In genomic region chr7:4150811-4151221, GRCm38 (mm10) we compare ENCODE assay signal across 8 mouse cellular contexts. TPM values are rescaled to one million over a fixed set of nuclear protein-coding genes. Genes with fewer than 3 reads are reported as not detected.
DNase-seq lines count a peak whose midpoint lies in the region; ATAC-seq lines count a peak whose summit lies in the region.

No protein-coding gene starts in this region.

- peaks cover 3% of the 10 kb centered on the region; the same call in 1 of the 2 replicates for H3K4me1 ChIP-seq in embryonic facial prominence, embryonic 11.5 days (ENCODE audit: control insufficient read depth, insufficient read depth, low read length)

- H3K36me3 ChIP-seq in embryonic facial prominence, embryonic 11.5 days (replicated peaks; ENCODE audit: control insufficient read depth, insufficient read depth, low read depth, low read length), result peaks cover 10% of the 10 kb centered on the region

- peaks cover 8% of the 10 kb centered on the region for H3K27me3 ChIP-seq in embryonic facial prominence, embryonic 11.5 days (ENCODE audit: control insufficient read depth, insufficient read depth, low read length)

- WGBS in embryonic facial prominence, embryonic 11.5 days, result 18% methylated on average over 14 of the region's 14 CpGs

- H3K4me2 ChIP-seq in embryonic facial prominence, embryonic 11.5 days (ENCODE audit: low read depth, low read length), result 0 out of 2 replicates have a peak overlapping the region, but pooled peaks have one; percentile 10

- no peaks in the 10 kb centered on the region for H3K9me3 ChIP-seq in embryonic facial prominence, embryonic 11.5 days (replicated peaks; ENCODE audit: control insufficient read depth, low read length)

- intact Hi-C loops in left cerebral cortex, postnatal 25 days (cut with DNase I), result no loop called here

- ATAC-seq in cerebellum, adult (ENCODE audit: insufficient number of reproducible peaks, low FRiP score, low TSS enrichment), result peak; percentile 57; the same call in 1 of the 2 replicates
- no peak for ATAC-seq in embryonic facial prominence, embryonic 11.5 days (replicated peaks; ENCODE audit: insufficient number of reproducible peaks, low FRiP score, low TSS enrichment, low read depth)
- ATAC-seq in megakaryocyte, adult 5-6 weeks (ENCODE audit: poor library complexity, severe bottlenecking), result peak; percentile 18

- no peak overlapping the region for H3K9ac ChIP-seq in embryonic facial prominence, embryonic 11.5 days (replicated peaks; ENCODE audit: low read length)

- no peak overlapping the region for H3K4me3 ChIP-seq in embryonic facial prominence, embryonic 11.5 days (ENCODE audit: low read depth, low read length)

- no peak overlapping the region for H3K27ac ChIP-seq in embryonic facial prominence, embryonic 11.5 days (replicated peaks; ENCODE audit: low read depth, low read length)

- no peak for DNase-seq in cerebellum, postnatal 4 days (ENCODE audit: low spot score in 2 of 2)
- peak; percentile 51 for DNase-seq in Muller cell, postnatal 12 days (ENCODE audit: inconsistent ontology term)
- no peak for DNase-seq in embryonic facial prominence, embryonic 11.5 days (ENCODE audit: low spot score)
- DNase-seq in heart, postnatal 4 days, result peak; percentile 46
- DNase-seq in left cerebral cortex, postnatal 25 days (ENCODE audit: low spot score in 2 of 2), result peak; percentile 52 to 69
- DNase-seq in embryo, embryonic 11 days, result no peak

RNA-seq across cellular contexts. Expression of gene Leng9, which starts 0.6 kb away (rescaled TPM):
- 1.6 and 1.9 TPM in 2 replicates for polyA plus RNA-seq in embryonic facial prominence, embryonic 11.5 days (2014; fragmentation: Nextera tagmentation; extraction: Ambion mirVana)
- total RNA-seq in heart, postnatal 4 days (2021), result 1 to 10 TPM; 2.1 to 3.0 TPM
- 1 to 10 TPM; 6.8 to 7.2 TPM for total RNA-seq in left cerebral cortex, postnatal 25 days (2021)
- 2.6 and 3.0 TPM in 2 replicates for total RNA-seq in megakaryocyte, adult 5-6 weeks (2015)
- 4.1 and 5.2 TPM in 2 replicates for total RNA-seq in megakaryocyte, adult 5-6 weeks (2017)

RNA-seq across cellular contexts. Expression of gene Cdc42ep5, which starts 13.8 kb away (rescaled TPM):
- 43.9 and 45.7 TPM in 2 replicates for polyA plus RNA-seq in embryonic facial prominence, embryonic 11.5 days (2014; fragmentation: Nextera tagmentation; extraction: Ambion mirVana)
- 10 to 100 TPM; 13.6 to 14.0 TPM for total RNA-seq in heart, postnatal 4 days (2021)
- 1 to 10 TPM; 1.4 to 1.9 TPM for total RNA-seq in left cerebral cortex, postnatal 25 days (2021)
- total RNA-seq in megakaryocyte, adult 5-6 weeks (2015), result not detected in 2 replicates
- not detected in 2 replicates for total RNA-seq in megakaryocyte, adult 5-6 weeks (2017)

RNA-seq across cellular contexts. Expression of gene Leng8, which starts 14.0 kb away (rescaled TPM):
- 31.4 and 37.5 TPM in 2 replicates for polyA plus RNA-seq in embryonic facial prominence, embryonic 11.5 days (2014; fragmentation: Nextera tagmentation; extraction: Ambion mirVana)
- total RNA-seq in heart, postnatal 4 days (2021), result 10 to 100 TPM; 63.7 to 77.8 TPM
- 100 to 1,000 TPM; 120 to 142 TPM for total RNA-seq in left cerebral cortex, postnatal 25 days (2021)
- total RNA-seq in megakaryocyte, adult 5-6 weeks (2015), result 34.2 and 48.8 TPM in 2 replicates
- 35.2 TPM in 2 replicates for total RNA-seq in megakaryocyte, adult 5-6 weeks (2017)

RNA-seq across cellular contexts. Expression of gene Ttyh1, which starts 31.6 kb away (rescaled TPM):
- polyA plus RNA-seq in embryonic facial prominence, embryonic 11.5 days (2014; fragmentation: Nextera tagmentation; extraction: Ambion mirVana), result 8.3 and 10.2 TPM in 2 replicates
- total RNA-seq in heart, postnatal 4 days (2021), result 1 to 10 TPM; 1.1 to 2.1 TPM
- 100 to 1,000 TPM; 743 to 807 TPM for total RNA-seq in left cerebral cortex, postnatal 25 days (2021)
- not detected in 2 replicates for total RNA-seq in megakaryocyte, adult 5-6 weeks (2015)
- total RNA-seq in megakaryocyte, adult 5-6 weeks (2017), result not detected in 2 replicates

Comparison
In these comparisons a context has a peak if more than half of its experiments do, and no peak if none do; other contexts are left out.
1. DNase-seq: peak in Muller cell, postnatal 12 days (single experiment), heart, postnatal 4 days (single experiment) and left cerebral cortex, postnatal 25 days (2 of 2); none in cerebellum, postnatal 4 days (0 of 2), embryonic facial prominence, embryonic 11.5 days (single experiment) and embryo, embryonic 11 days (single experiment).
2. RNA of gene Cdc42ep5, which starts 13.8 kb away (total RNA-seq): 13.6 to 14.0 TPM in heart, postnatal 4 days; 1.4 to 1.9 TPM in left cerebral cortex, postnatal 25 days and not detected in megakaryocyte, adult 5-6 weeks; every median in the first group is over 4 times any median in the second.